ENCODE assay signal across 16 mouse cellular contexts in the genomic region with DNA sequence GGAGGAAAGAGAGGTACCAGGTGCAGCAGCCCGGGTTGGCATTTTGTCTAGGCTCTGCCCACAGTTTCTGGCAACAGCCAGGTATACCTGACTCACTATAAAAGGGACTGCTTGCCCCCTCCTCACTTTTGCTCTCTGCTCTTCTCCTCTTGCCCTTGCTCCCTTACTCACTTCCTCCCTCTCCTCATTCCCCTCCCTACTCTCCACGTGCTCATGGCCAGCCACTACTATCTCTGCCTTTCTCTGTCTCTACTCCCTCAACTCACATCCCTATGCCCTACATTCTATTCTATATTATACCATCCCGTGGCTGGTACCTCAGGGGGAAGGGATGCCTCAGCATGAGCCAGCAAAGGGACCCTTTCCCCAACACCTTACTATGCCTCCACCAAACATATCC. TPM values are rescaled to one million over a fixed set of nuclear protein-coding genes. Genes with fewer than 3 reads are reported as not detected.
DNase-seq lines count a peak whose midpoint lies in the region; ATAC-seq lines count a peak whose summit lies in the region.
"Had no signal": no experiment of that assay in that cellular context is flagged by ENCODE, and none has a peak within 500 bp of the region (broad histone marks: within the 10 kb centered on the region; RNA-seq: fewer than 3 reads in every experiment).

No protein-coding gene starts in this region.

- no peaks in the 10 kb centered on the region for H3K36me3 ChIP-seq in kidney, embryonic 16.5 days (ENCODE audit: insufficient read depth, low read length)
- peaks cover 38% of the 10 kb centered on the region for H3K36me3 ChIP-seq in liver, embryonic 15.5 days (replicated peaks)
- H3K36me3 ChIP-seq in intestine, embryonic 16.5 days (ENCODE audit: control insufficient read depth, insufficient read depth, low read length), result no peaks in the 10 kb centered on the region

- no peak overlapping the region for H3K27ac ChIP-seq in kidney, embryonic 16.5 days (ENCODE audit: low read length)
- H3K27ac ChIP-seq in liver, embryonic 15.5 days (replicated peaks), result peak overlapping the region; percentile 82
- no peak overlapping the region for H3K27ac ChIP-seq in intestine, embryonic 16.5 days (ENCODE audit: low read length)

- H3K4me1 ChIP-seq in kidney, embryonic 16.5 days (ENCODE audit: insufficient read depth, low read length), result no peaks in the 10 kb centered on the region
- H3K4me1 ChIP-seq in liver, embryonic 15.5 days (replicated peaks), result peaks cover 34% of the 10 kb centered on the region
- H3K4me1 ChIP-seq in intestine, embryonic 16.5 days (ENCODE audit: control insufficient read depth, insufficient read depth, low read length), result no peaks in the 10 kb centered on the region

- 65% methylated on average over 3 of the region's 3 CpGs for WGBS in kidney, embryonic 16.5 days
- 17% methylated on average over 3 of the region's 3 CpGs for WGBS in liver, embryonic 15.5 days (ENCODE audit: insufficient replicate concordance)
- WGBS in intestine, embryonic 16.5 days, result 72% methylated on average over 3 of the region's 3 CpGs

- H3K9me3 ChIP-seq in kidney, embryonic 16.5 days (ENCODE audit: low read length), result no peaks in the 10 kb centered on the region
- no peaks in the 10 kb centered on the region for H3K9me3 ChIP-seq in liver, embryonic 15.5 days (replicated peaks)
- no peaks in the 10 kb centered on the region for H3K9me3 ChIP-seq in intestine, embryonic 16.5 days (ENCODE audit: control insufficient read depth, low read length)

- no peak overlapping the region for H3K9ac ChIP-seq in kidney, embryonic 16.5 days (replicated peaks; ENCODE audit: low read length)
- H3K9ac ChIP-seq in liver, embryonic 15.5 days, result peak overlapping the region; percentile 69
- H3K9ac ChIP-seq in intestine, embryonic 16.5 days (ENCODE audit: low read depth, low read length), result no peak overlapping the region

- H3K4me2 ChIP-seq in kidney, embryonic 16.5 days (replicated peaks; ENCODE audit: low read depth, low read length), result no peak overlapping the region
- peak overlapping the region; percentile 78 for H3K4me2 ChIP-seq in liver, embryonic 15.5 days
- H3K4me2 ChIP-seq in intestine, embryonic 16.5 days (ENCODE audit: low read depth, low read length), result no peak overlapping the region

- 0 out of 2 replicates have a peak overlapping the region, but pooled peaks have one; percentile 2 for H3K4me3 ChIP-seq in kidney, embryonic 16.5 days (ENCODE audit: low read length)
- peak overlapping the region; percentile 70 for H3K4me3 ChIP-seq in liver, embryonic 15.5 days (replicated peaks)
- H3K4me3 ChIP-seq in intestine, embryonic 16.5 days (ENCODE audit: low read length), result no peak overlapping the region

- DNase-seq in kidney, postnatal 4 days, result no peak
- peak; percentile 62 for DNase-seq in 416B (ENCODE audit: low read depth)
- peak; percentile 20 for DNase-seq in MN1 (ENCODE audit: low spot score)
- DNase-seq in natural killer cell, adult 2 months (ENCODE audit: low spot score in 2 of 2), result no peak
- DNase-seq in heart, postnatal 14 days, result no peak
- DNase-seq: adrenal gland, adult 8-10 months; cerebellum, adult 11 months; heart, postnatal 36 days; kidney, postnatal 10 days; right cerebral cortex, postnatal 25 days had no signal

- no peaks in the 10 kb centered on the region for H3K27me3 ChIP-seq in kidney, embryonic 16.5 days (ENCODE audit: insufficient read depth, low read length)
- no peaks in the 10 kb centered on the region for H3K27me3 ChIP-seq in liver, embryonic 15.5 days
- no peaks in the 10 kb centered on the region for H3K27me3 ChIP-seq in intestine, embryonic 16.5 days (replicated peaks; ENCODE audit: control insufficient read depth, insufficient read depth, low read length)

- intact Hi-C loops in heart, postnatal 14 days (cut with DNase I), result no loop called here

- ATAC-seq in kidney, embryonic 16.5 days (ENCODE audit: low FRiP score, low TSS enrichment), result no peak
- peak; percentile 46 for ATAC-seq in liver, embryonic 15.5 days (ENCODE audit: insufficient read depth)
- ATAC-seq in intestine, embryonic 16.5 days, result no peak

RNA-seq across cellular contexts. Expression of a gene that starts 33.6 kb away (rescaled TPM):
- 2.7 and 2.8 TPM in 2 replicates for polyA plus RNA-seq in kidney, embryonic 16.5 days (2015; fragmentation: Nextera tagmentation; extraction: Ambion mirVana)
- polyA plus RNA-seq in liver, embryonic 15.5 days (2015; fragmentation: Nextera tagmentation; extraction: Ambion mirVana), result 1.7 and 1.8 TPM in 2 replicates
- 0.72 and 0.95 TPM in 2 replicates for polyA plus RNA-seq in intestine, embryonic 16.5 days (2015; fragmentation: Nextera tagmentation; extraction: Ambion mirVana)
- total RNA-seq in heart, postnatal 14 days (2021), result 1 to 10 TPM; 3.4 to 4.6 TPM

RNA-seq across cellular contexts. Expression of a gene that starts 49.8 kb away (rescaled TPM):
- polyA plus RNA-seq in kidney, embryonic 16.5 days (2015; fragmentation: Nextera tagmentation; extraction: Ambion mirVana), result 0.11 and 0.17 TPM in 2 replicates
- 0.88 and 1.2 TPM in 2 replicates for polyA plus RNA-seq in liver, embryonic 15.5 days (2015; fragmentation: Nextera tagmentation; extraction: Ambion mirVana)
- 0.16 and 0.17 TPM in 2 replicates for polyA plus RNA-seq in intestine, embryonic 16.5 days (2015; fragmentation: Nextera tagmentation; extraction: Ambion mirVana)
- total RNA-seq in heart, postnatal 14 days (2021), result under 1 TPM; 0.12 to 0.20 TPM
- total RNA-seq: layer of hippocampus, postnatal 25 days; midbrain, postnatal 0 days had no signal
- polyA plus RNA-seq: limb, embryonic 11.5 days; midbrain, postnatal 0 days had no signal

Comparison
In these comparisons a context has a peak if more than half of its experiments do, and no peak if none do; other contexts are left out.
1. DNase-seq: peak in 416B (single experiment) and MN1 (single experiment); none in kidney, postnatal 4 days (0 of 2), natural killer cell, adult 2 months (0 of 2) and heart, postnatal 14 days (0 of 2).